Mouse (Mus musculus) hematopoietic multipotent progenitor cell, adult 10-12 weeks (in vitro differentiated cells): ENCODE data around the gene Cacnb1. TPM values are rescaled to one million over a fixed set of nuclear protein-coding genes. Genes with fewer than 3 reads are reported as not detected.

Experiments
- polyA plus RNA-seq: library from polyadenylated mRNA; stranded (reverse); fragments of >175 nt; gene quantifications from 2 replicates; pipeline ENCODE4 v1.2.3, GENCODE M21; 2012; ENCODE audit warnings: low replicate concordance

The Cacnb1 gene
- polyA plus RNA-seq: 8.5 and 19.3 TPM in 2 replicates

DNA sequence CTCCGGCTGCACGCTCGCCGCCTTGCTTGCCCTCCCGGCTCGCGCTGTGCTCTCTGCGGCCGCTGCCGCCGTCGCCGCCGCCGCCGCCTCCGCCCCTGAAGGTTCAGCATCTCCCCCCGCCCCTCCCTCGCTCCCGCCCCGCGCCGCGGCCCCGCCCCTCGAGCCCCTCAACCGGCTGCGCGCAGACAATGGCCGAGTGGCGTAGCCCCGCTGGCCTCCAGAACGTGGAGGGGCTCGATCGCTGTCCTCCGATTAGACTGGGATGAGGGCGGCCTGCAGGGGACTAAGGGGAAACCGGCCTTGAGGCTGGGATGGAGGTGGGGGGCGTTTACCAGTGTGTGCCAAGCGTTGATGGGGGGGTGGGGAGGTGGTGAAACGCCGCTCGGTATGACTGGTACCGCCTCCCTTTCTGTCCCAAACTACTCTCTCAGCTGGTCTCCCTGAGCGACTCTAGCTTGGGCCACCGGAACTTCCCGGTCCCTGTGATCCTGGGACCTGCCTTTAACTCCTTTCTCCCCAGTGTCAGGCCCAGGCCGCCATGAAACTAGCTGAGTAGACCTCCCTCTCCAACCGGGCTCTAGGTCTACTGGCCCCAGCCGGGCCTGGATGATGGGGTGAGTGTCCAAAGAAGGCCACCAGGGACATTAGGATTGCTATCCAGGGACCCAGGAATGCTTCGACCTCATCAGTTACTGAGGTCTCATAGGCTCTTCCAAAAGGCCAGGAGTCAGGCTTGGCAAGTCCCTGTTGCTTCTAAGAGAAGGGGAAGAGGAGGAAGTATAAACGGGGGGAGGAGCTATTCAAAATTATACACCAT is at the start of gene Cacnb1:
Gene Cacnb1 (minus strand): TSS at position 480 of the 817 bp plus-strand sequence.

DNA sequence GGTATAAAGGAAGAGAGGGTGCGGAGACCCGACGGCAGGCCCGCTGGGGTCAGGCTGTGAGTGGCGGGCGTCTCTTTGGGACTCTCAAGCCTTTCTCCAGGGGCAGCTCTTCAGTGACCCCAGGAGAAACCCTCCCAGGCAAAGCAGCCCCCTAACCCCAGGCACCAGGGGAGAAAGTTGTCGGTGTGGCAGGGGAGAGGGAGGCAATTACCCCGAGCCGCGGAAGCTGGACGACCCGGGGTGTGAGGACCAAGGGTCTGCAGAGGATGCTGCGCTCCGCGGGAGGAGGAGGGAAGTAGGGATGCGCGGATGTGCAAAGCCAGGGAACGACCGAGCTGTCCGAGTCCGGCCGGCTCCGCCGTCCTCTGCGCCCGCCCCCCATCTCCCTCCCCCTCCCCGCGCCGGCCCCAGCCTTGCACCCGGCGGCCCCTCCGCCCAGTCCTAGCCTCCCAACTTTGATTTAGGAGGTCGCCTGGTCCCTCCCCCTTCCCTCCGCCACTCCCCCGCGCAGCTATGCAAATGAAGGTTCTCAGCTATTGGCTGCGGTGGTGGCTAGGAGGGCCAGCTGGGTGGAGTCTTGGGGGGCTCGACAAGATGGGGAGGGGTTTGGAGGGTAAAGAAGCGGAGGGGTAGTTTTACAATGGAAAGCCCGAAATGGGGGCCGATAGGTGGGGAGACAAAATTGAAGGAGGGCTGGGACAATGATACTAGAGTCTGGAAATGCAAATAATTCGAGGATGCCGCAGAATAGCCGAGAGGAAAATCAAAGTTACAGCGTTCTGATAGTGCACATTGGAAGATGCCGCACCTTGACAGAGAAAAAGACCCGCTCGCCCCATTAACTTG is 30.4 kb upstream of the Cacnb1 start, which contains the start of gene Stac2:
Gene Stac2 (minus strand): TSS at position 474 of the 846 bp plus-strand sequence.

GRCm38 (mm10) chr11:98026570-98027296 is 3.9 kb upstream of the Cacnb1 start, which contains the start of gene Rpl19:
TSS of gene Rpl19 (plus strand) at chr11:98026710.

DNA sequence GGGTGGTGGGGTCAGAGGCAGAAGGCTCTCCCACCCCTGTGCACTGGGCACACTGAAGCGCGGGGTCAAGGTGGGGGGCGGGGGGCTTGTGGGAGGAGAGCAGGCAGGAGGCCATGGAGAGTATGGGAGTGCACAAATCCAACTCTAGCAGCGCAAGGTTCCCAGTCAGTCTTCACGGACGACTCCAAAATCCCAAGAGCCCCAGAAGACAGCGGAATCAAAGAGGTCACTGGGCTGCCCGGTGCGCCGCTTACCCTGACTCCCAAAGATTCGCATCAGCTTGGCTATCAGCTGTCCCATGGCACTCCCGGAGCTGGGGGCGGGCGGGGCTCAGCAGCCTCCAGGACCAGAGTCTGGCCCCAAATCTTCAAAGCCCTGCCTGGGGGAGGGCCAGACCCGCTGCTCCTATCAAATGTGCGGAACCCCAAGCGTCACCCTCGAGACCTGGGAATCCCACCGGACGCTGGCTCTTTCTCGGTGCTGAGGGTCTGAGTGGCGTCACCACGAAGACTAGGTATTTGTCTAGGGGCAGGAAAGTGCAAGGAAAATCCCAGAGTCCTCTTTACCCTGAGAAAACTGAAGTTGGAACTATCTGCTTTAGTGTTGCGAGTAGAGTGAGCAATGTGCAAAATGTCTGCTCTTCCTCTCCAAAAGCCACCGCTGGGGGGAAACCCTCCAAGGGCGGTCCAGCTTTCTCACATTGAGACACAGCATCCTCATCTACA is 27.1 kb downstream of the Cacnb1 start, which contains the start of gene Arl5c:
Gene Arl5c (minus strand): TSS at position 618 of the 725 bp plus-strand sequence.

GRCm38 (mm10) chr11:97985727-97986677 is 36.8 kb downstream of the Cacnb1 start, which contains the start of gene Plxdc1:
TSS of gene Plxdc1 (minus strand) at chr11:97986444.

Other genes with a start within 250 kb of the Cacnb1 start
- gene 1700001P01Rik, start 247.1 kb downstream of the Cacnb1 start, polyA plus RNA-seq: not detected in 2 replicates
- gene Rpl23, start 240.6 kb downstream of the Cacnb1 start, polyA plus RNA-seq: 53.7 and 191 TPM in 2 replicates
- gene Lasp1, start 224.0 kb downstream of the Cacnb1 start, polyA plus RNA-seq: 121 and 395 TPM in 2 replicates
- 0.58 and 0.85 TPM in 2 replicates for gene B230217C12Rik, start 182.3 kb downstream of the Cacnb1 start, polyA plus RNA-seq
- 0.12 TPM in 1 of 2 replicates, not detected in the other for gene Fbxo47, start 138.9 kb downstream of the Cacnb1 start, polyA plus RNA-seq
- gene Plxdc1, start 36.6 kb downstream of the Cacnb1 start, polyA plus RNA-seq: 3.5 and 4.8 TPM in 2 replicates
- 37.5 and 38.4 TPM in 2 replicates for gene Arl5c, start 26.9 kb downstream of the Cacnb1 start, polyA plus RNA-seq
- gene Rpl19, start 3.7 kb upstream of the Cacnb1 start, polyA plus RNA-seq: 665 and 1,760 TPM in 2 replicates
- gene Stac2, start 30.4 kb upstream of the Cacnb1 start, polyA plus RNA-seq: 19.2 and 20.3 TPM in 2 replicates
- gene Fbxl20, start 127.4 kb upstream of the Cacnb1 start, polyA plus RNA-seq: 12.0 and 14.9 TPM in 2 replicates
- gene Med1, start 170.3 kb upstream of the Cacnb1 start, polyA plus RNA-seq: 20.8 and 31.9 TPM in 2 replicates
- 22.0 and 24.5 TPM in 2 replicates for gene Cdk12, start 180.0 kb upstream of the Cacnb1 start, polyA plus RNA-seq